Mouse (Mus musculus): ENCODE data around the gene Rlf. TPM values are rescaled to one million over a fixed set of nuclear protein-coding genes. Genes with fewer than 3 reads are reported as not detected.

Gene Rlf
- total RNA-seq, 1 experiment = 37.4 TPM

GRCm38 (mm10) chr4:121216216-121216615 is 1.3 kb upstream of the Rlf start:
- in situ Hi-C loops (cut with MboI; ENCODE audit: low sequenced_read_pairs in 2 of 2, unreplicated experiment in 2 of 2) = no loop called here
- no peaks in the 10 kb centered on the region for H3K9me3 ChIP-seq (ENCODE audit: control insufficient read depth, insufficient read depth, low read depth, low read length)
- H3K36me3 ChIP-seq (ENCODE audit: control insufficient read depth, insufficient read depth, low read length, poor library complexity, severe bottlenecking) = no peaks in the 10 kb centered on the region
- H3K4me3 ChIP-seq (ENCODE audit: insufficient read depth in 1 of 2, low read depth in 1 of 2, low read length in 2 of 2, poor library complexity in 1 of 2, severe bottlenecking in 1 of 2) = no peak overlapping the region
- H3K27ac ChIP-seq (ENCODE audit: insufficient read depth, low read depth, low read length, poor library complexity, severe bottlenecking) = no peak overlapping the region; the same call in 1 of the 2 replicates
- no peak for DNase-seq (ENCODE audit: low read depth, low spot score)
- TF ChIP-seq ZNF384 (IDR thresholded peaks at IDR 0.05; ENCODE audit: low read depth, low read length) (no peak), CHD2 (IDR thresholded peaks at IDR 0.05; ENCODE audit: low read depth, low read length) (no peak)
- H3K4me1 ChIP-seq (ENCODE audit: control insufficient read depth in 2 of 2, insufficient read depth in 2 of 2, low read length in 2 of 2, poor library complexity in 1 of 2) = peaks cover 0 to 4% of the 10 kb centered on the region in 2 experiments; a peak in 1 of 4 replicates
- H3K9ac ChIP-seq (ENCODE audit: insufficient read depth, low read depth, low read length, poor library complexity, severe bottlenecking) = no peak overlapping the region

- H3K36me3 ChIP-seq (ENCODE audit: control insufficient read depth, insufficient read depth, low read length, poor library complexity, severe bottlenecking) = no peaks in the 10 kb centered on the region
- no peaks in the 10 kb centered on the region for H3K9me3 ChIP-seq (ENCODE audit: control insufficient read depth, insufficient read depth, low read depth, low read length)
- no peak for DNase-seq (ENCODE audit: low read depth, low spot score)
- H3K27ac ChIP-seq (ENCODE audit: insufficient read depth, low read depth, low read length, poor library complexity, severe bottlenecking) = peak overlapping the region; percentile 63; the same call in 1 of the 2 replicates
- in situ Hi-C loops (cut with MboI; ENCODE audit: low sequenced_read_pairs in 2 of 2, unreplicated experiment in 2 of 2) = no loop called here
- peak overlapping the region; percentile 47 to 68; a peak in 3 of 4 replicates for H3K4me3 ChIP-seq (ENCODE audit: insufficient read depth in 1 of 2, low read depth in 1 of 2, low read length in 2 of 2, poor library complexity in 1 of 2, severe bottlenecking in 1 of 2)
- H3K9ac ChIP-seq (ENCODE audit: insufficient read depth, low read depth, low read length, poor library complexity, severe bottlenecking) = peak overlapping the region; percentile 54; the same call in 1 of the 2 replicates
- TF ChIP-seq HCFC1 (IDR thresholded peaks at IDR 0.05; ENCODE audit: borderline replicate concordance, insufficient read depth, low read length) (no peak), MAFK (IDR thresholded peaks at IDR 0.05; ENCODE audit: insufficient read depth, low read depth, low read length) (no peak), CHD2 (IDR thresholded peaks at IDR 0.05; ENCODE audit: low read depth, low read length) (no peak), ZNF384 (IDR thresholded peaks at IDR 0.05; ENCODE audit: low read depth, low read length) (no peak), ZC3H11A (IDR thresholded peaks at IDR 0.05; ENCODE audit: borderline replicate concordance, low read depth, low read length) (no peak)
- peaks cover 0 to 4% of the 10 kb centered on the region in 2 experiments; a peak in 1 of 4 replicates for H3K4me1 ChIP-seq (ENCODE audit: control insufficient read depth in 2 of 2, insufficient read depth in 2 of 2, low read length in 2 of 2, poor library complexity in 1 of 2)
Observed at GRCm38 (mm10) chr4:121215489-121215888, 605 bp upstream of the Rlf start.

- H3K4me1 ChIP-seq (ENCODE audit: control insufficient read depth in 2 of 2, insufficient read depth in 2 of 2, low read length in 2 of 2, poor library complexity in 1 of 2) = peaks cover 2 to 4% of the 10 kb centered on the region in 2 experiments; a peak in 2 of 4 replicates
- no peaks in the 10 kb centered on the region for H3K9me3 ChIP-seq (ENCODE audit: control insufficient read depth, insufficient read depth, low read depth, low read length)
- no peak for DNase-seq (ENCODE audit: low read depth, low spot score)
- H3K9ac ChIP-seq (ENCODE audit: insufficient read depth, low read depth, low read length, poor library complexity, severe bottlenecking) = peak overlapping the region; percentile 98
- peak overlapping the region; percentile 86 to 97 for H3K4me3 ChIP-seq (ENCODE audit: insufficient read depth in 1 of 2, low read depth in 1 of 2, low read length in 2 of 2, poor library complexity in 1 of 2, severe bottlenecking in 1 of 2)
- peak overlapping the region; percentile 79 for H3K27ac ChIP-seq (ENCODE audit: insufficient read depth, low read depth, low read length, poor library complexity, severe bottlenecking)
- TF ChIP-seq ZC3H11A (IDR thresholded peaks at IDR 0.05; ENCODE audit: borderline replicate concordance, low read depth, low read length) (no peak), ZNF384 (IDR thresholded peaks at IDR 0.05; ENCODE audit: low read depth, low read length) (0 out of 2 replicates have a peak, but pooled peaks have one; percentile 21), MAFK (IDR thresholded peaks at IDR 0.05; ENCODE audit: insufficient read depth, low read depth, low read length) (no peak), HCFC1 (IDR thresholded peaks at IDR 0.05; ENCODE audit: borderline replicate concordance, insufficient read depth, low read length) (no peak)
- in situ Hi-C loops (cut with MboI; ENCODE audit: low sequenced_read_pairs in 2 of 2, unreplicated experiment in 2 of 2) = no loop called here
- no peaks in the 10 kb centered on the region for H3K36me3 ChIP-seq (ENCODE audit: control insufficient read depth, insufficient read depth, low read length, poor library complexity, severe bottlenecking)
Observed at GRCm38 (mm10) chr4:121213936-121214792, 720 bp downstream of the Rlf start.

GRCm38 (mm10) chr4:121208911-121209310 is 6.0 kb downstream of the Rlf start:
- in situ Hi-C loops (cut with MboI; ENCODE audit: low sequenced_read_pairs in 2 of 2, unreplicated experiment in 2 of 2) = no loop called here
- Histone ChIP-seq H3K9ac (ENCODE audit: insufficient read depth, low read depth, low read length, poor library complexity, severe bottlenecking) (no peak overlapping the region), H3K36me3 (ENCODE audit: control insufficient read depth, insufficient read depth, low read length, poor library complexity, severe bottlenecking) (no peaks in the 10 kb centered on the region), H3K9me3 (ENCODE audit: control insufficient read depth, insufficient read depth, low read depth, low read length) (no peaks in the 10 kb centered on the region), H3K4me3 (ENCODE audit: insufficient read depth in 1 of 2, low read depth in 1 of 2, low read length in 2 of 2, poor library complexity in 1 of 2, severe bottlenecking in 1 of 2) (no peak overlapping the region), H3K27ac (ENCODE audit: insufficient read depth, low read depth, low read length, poor library complexity, severe bottlenecking) (no peak overlapping the region), H3K4me1 (ENCODE audit: control insufficient read depth in 2 of 2, insufficient read depth in 2 of 2, low read length in 2 of 2, poor library complexity in 1 of 2) (peaks cover 2 to 3% of the 10 kb centered on the region in 2 experiments; a peak in 2 of 4 replicates)
- no peak for DNase-seq (ENCODE audit: low read depth, low spot score)
- TF ChIP-seq CHD2 (IDR thresholded peaks at IDR 0.05; ENCODE audit: low read depth, low read length) = no peak
- TF ChIP-seq HCFC1 (IDR thresholded peaks at IDR 0.05; ENCODE audit: borderline replicate concordance, insufficient read depth, low read length) = no peak
- TF ChIP-seq ZNF384 (IDR thresholded peaks at IDR 0.05; ENCODE audit: low read depth, low read length) = no peak
- TF ChIP-seq MAFK (IDR thresholded peaks at IDR 0.05; ENCODE audit: insufficient read depth, low read depth, low read length) = no peak
- no peak for TF ChIP-seq ZC3H11A (IDR thresholded peaks at IDR 0.05; ENCODE audit: borderline replicate concordance, low read depth, low read length)

All from ES-E14 (cell line).